Mouse (Mus musculus): ENCODE measurements at regions not wholly inside any gene's neighbourhood (a gene's known extent, or its start where the extent isn't known, plus 50 kb on each side); places are given as distances from the start of the nearest gene placed in this dataset.
"Not testable (repeated sequence)": the region's sequence is repeated elsewhere in the genome, so short reads cannot be mapped to it uniquely, and the experiment has no call there.

DNA sequence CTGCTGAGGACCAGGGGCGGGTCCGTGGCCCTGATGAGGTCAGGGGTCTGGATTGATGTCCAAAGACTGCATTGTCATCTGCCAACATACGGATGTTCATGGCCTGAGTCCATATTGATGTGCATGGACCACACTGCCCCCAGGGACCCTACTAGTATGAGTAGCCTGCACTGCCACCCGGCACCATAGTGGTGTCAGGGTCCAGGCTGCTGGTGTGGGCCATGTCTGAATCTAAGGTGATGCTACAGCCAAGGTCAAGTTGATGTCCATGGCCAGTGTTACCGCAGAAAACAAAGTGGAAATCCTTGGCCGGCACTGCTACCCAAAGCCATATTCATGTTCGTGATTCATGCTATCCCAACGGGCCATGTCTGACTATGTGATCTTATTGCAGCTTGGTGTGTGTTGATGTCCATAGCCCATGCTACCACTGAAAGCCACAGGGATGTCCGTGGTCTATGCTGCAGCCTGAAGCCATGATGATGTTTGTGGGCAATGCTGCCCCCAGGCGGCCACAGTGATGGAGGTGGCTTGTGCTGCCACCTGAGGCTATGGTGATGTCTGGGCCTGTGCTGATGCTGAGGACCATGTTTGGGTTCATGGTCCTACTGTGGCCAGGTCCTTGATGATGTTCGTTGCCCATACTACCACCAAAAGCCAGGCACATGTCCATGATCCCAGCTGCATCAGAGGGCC lies 130.5 kb downstream of the Iqub start:
- ChIA-PET CTCF (no interaction called here), POLR2A (no interaction called here)
- no peak for DNase-seq (ENCODE audit: low read depth, low spot score)
- ATAC-seq: no peak
- H3K27me3 ChIP-seq: no peaks in the 10 kb centered on the region
- in situ Hi-C loops (cut with MboI; ENCODE audit: low pct_unique_long_range_greater_than_20kb): no loop called here
- TF ChIP-seq CTCF (IDR thresholded peaks at IDR 0.05): peak; percentile 23

DNA sequence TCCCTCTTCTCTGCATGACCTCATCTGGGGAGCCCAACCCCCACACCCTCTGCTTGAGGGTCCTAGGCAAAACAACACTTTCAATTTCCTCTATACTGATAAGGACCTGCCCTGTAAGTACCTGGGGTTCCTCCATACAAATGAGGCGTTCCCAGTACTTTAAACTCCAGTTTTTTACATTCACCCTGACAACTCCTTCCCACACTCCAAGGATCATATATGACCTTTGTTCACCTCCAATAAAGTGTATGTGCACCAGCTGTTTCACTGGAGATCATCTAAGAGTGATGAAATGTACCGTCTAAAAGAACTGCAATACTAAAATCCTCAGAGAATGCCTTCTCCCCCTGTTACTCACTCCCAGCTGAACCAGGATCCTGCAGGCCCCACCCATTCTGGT lies 135.0 kb downstream of the Iqub start:
- in situ Hi-C loops (cut with MboI; ENCODE audit: low pct_unique_long_range_greater_than_20kb): no loop called here
- no peak for TF ChIP-seq CTCF (IDR thresholded peaks at IDR 0.05)

DNA sequence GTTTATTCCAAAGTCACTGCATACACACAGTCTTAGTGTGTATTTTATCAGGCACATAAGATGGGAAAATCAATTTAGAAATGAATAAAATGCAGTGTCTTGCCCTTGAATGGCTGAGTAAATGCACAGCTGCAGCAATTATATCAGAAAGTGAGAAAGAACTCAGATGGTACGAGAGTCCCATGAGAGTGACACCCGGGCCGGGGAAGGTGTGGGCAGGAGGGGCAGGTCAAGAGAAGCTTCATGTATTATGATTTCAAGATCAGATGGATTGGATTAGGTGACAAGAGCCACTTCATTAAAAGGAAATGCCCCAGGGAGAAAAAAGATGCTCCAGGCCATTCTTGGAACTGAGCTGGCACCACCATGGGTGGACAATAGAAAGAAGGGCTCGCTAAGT lies 138.1 kb downstream of the Iqub start:
- ATAC-seq: no peak
- in situ Hi-C loops (cut with MboI; ENCODE audit: low pct_unique_long_range_greater_than_20kb): no loop called here
- ChIA-PET POLR2A (no interaction called here), CTCF (no interaction called here)
- no peak for DNase-seq (ENCODE audit: low read depth, low spot score)
- peaks cover 23% of the 10 kb centered on the region for H3K27me3 ChIP-seq
- no peak for TF ChIP-seq CTCF (IDR thresholded peaks at IDR 0.05)

More for the DNA sequence above, 135.0 kb downstream of the Iqub start:
- ChIA-PET POLR2A (no interaction called here), CTCF (no interaction called here)
- peaks cover 23% of the 10 kb centered on the region for H3K27me3 ChIP-seq
- ATAC-seq (no peak), DNase-seq (ENCODE audit: low read depth, low spot score) (no peak)

DNA sequence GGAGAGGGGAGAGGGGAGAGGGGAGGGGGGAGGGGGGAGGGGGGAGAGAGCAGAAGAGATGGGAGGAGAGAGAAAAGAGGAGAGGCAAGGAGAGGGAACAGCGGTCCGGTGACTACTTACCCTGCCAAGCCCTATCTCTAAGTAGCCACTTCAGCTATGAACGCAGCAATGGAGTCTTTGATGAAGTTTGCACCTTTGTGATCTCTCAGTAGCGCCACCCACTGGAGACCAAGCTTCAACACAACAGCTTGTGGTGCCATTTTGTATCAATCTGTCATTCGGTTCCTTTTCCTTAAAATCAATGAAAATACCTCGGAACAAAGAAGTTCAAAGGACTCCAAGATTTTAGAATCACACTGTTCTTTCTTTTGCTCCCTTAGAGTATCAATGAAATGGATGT lies 141.7 kb downstream of the Iqub start:
- in situ Hi-C loops (cut with MboI; ENCODE audit: low pct_unique_long_range_greater_than_20kb): no loop called here
- POLR2A ChIA-PET: no interaction called here
- ATAC-seq: no peak
- CTCF ChIA-PET: no interaction called here
- TF ChIP-seq CTCF (IDR thresholded peaks at IDR 0.05): no peak
- no peak for DNase-seq (ENCODE audit: low read depth, low spot score)
- peaks cover 23% of the 10 kb centered on the region for H3K27me3 ChIP-seq

DNA sequence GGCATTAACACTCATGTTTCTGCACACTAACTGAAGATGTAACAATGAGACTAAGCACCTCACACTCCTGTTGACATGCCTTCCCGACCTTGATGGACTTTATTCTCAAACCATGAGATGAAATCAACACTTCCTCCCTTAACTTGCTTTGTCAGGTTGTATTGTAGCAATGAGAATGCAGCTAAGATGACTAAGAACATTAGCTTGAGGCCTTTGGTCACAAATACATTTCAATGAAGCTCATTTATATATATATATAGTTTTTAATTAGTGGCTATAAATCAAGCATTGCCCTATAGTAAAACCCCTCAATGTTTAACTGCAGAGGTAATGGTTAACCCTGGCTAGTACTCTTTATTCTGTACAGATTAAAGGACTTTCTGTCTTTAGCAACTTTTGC lies 143.2 kb downstream of the Iqub start:
- ATAC-seq: no peak

DNA sequence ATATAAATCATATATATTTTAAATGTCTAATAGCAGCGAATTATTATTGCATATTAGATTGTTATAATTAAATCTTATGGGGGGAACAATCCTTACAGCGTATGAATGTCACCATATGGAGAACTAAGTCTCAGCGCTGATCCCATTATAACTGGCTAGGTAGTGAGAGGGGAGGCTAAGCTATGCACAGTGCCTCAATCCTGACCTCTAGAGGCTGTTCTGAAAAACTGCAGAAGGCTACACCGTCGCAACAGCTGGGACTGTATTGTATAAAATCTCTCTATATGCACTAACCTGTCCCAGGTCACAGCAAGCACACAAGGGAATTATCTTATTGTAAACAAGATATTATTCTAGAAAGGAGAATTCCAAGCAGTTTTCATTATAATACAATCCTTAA lies 164.0 kb downstream of the Iqub start:
- peak; percentile 80 for TF ChIP-seq CTCF (IDR thresholded peaks at IDR 0.05)
- ATAC-seq (peak; percentile 57), DNase-seq (ENCODE audit: low read depth, low spot score) (no peak)
- ChIA-PET POLR2A (no interaction called here), CTCF (interaction anchor here (1.1 to 1.5 kb wide), 2 partner anchors 9 to 11 kb away, joined by 3 read pairs; no protein-coding TSS in a partner anchor)
- in situ Hi-C loops (cut with MboI; ENCODE audit: low pct_unique_long_range_greater_than_20kb): no loop called here
- peaks cover 5% of the 10 kb centered on the region for H3K27me3 ChIP-seq

More for the DNA sequence above, 143.2 kb downstream of the Iqub start:
- no peak for TF ChIP-seq CTCF (IDR thresholded peaks at IDR 0.05)
- in situ Hi-C loops (cut with MboI; ENCODE audit: low pct_unique_long_range_greater_than_20kb): no loop called here
- H3K27me3 ChIP-seq: peaks cover 12% of the 10 kb centered on the region
- no peak for DNase-seq (ENCODE audit: low read depth, low spot score)
- ChIA-PET CTCF (no interaction called here), POLR2A (no interaction called here)

DNA sequence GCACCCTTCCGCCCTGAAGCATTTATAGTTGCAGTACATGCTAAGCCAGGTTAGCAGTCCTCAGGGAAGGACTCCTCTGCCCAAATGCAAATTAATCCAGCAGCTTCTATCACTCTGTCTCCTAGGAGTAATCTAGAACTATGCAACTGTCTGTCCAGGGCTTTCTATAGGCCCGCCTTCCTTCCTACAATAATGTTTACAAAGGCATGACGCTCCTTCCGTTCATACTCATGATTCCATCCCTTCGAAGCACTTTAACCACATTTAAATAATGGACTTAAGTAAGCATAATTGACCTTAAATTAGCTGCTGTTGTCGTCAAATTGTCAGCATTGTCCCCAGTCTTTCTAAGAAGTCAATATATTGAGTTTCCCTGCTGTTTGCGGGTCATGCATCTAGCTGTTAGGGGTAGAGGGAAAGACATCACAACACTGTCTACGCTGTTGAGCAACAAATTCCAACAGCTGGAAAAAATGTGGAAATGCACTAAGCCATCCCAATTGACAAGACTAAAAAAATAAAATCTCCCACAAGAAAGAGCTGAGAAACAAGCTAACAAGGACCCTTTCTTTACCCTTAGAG lies 166.3 kb downstream of the Iqub start:
- CTCF ChIA-PET: no interaction called here
- H3K27me3 ChIP-seq: no peaks in the 10 kb centered on the region
- DNase-seq (ENCODE audit: low read depth, low spot score): no peak
- POLR2A ChIA-PET: no interaction called here
- no peak for TF ChIP-seq CTCF (IDR thresholded peaks at IDR 0.05)
- in situ Hi-C loops (cut with MboI; ENCODE audit: low pct_unique_long_range_greater_than_20kb): no loop called here
- ATAC-seq: no peak

DNA sequence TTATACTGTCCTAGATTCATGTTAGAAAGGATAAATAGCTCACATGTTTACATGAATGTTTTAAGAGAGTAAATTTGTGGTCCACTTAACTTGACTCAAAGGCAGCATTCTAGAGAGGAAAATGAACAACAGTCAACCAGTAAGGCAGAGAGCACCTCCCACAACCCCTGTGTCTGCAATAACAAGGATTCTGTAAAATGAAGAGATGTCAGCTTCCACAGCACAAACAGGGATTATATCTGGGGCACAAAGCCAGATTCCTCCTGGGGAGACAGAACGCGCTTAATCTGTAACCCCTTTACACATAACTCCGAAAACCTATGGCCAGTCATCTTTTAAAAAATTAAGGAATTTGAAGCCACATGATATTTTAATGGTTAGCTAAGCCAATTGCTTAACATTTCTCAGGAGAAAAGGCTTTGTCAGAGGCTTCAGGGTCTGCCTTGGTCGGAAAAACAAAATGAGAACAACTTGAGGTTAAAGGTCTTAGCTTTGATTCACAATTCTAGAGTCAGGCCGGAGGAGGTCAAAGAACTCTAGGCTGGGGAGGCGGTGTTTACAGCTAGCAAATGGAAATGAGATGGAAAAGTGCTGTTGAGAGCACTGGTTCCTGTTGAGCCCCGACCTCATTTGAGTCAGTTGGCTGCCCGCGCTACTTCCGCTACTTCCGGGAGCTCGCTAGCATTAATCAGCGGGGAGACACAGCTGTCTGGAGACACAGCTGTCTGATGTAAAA lies 167.0 kb downstream of the Iqub start:
- TF ChIP-seq CTCF (IDR thresholded peaks at IDR 0.05): no peak
- H3K27me3 ChIP-seq: no peaks in the 10 kb centered on the region
- DNase-seq (ENCODE audit: low read depth, low spot score): peak; percentile 13
- ChIA-PET CTCF (no interaction called here), POLR2A (no interaction called here)
- no peak for ATAC-seq
- in situ Hi-C loops (cut with MboI; ENCODE audit: low pct_unique_long_range_greater_than_20kb): no loop called here

DNA sequence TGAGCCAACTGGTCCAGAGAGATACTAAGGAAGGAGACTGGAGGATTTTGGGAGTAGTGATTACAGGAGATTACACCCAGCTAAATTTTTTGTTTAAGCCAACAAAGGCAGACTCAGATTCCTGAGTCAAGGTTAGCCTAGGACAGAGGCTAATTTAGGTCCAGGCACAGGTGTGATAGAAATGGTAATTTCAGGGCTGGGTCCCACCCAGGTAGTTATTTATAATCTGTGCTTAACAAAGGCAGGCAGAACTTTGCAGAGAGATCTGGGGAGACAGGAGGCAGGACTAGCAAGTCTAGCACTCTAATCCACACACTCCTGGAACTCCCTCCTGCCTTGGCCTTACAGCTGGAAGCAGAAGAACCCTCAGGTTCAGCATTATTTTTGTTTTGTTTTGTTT lies 172.4 kb downstream of the Iqub start:
- POLR2A ChIA-PET: no interaction called here
- ATAC-seq (no peak), DNase-seq (ENCODE audit: low read depth, low spot score) (no peak)
- in situ Hi-C loops (cut with MboI; ENCODE audit: low pct_unique_long_range_greater_than_20kb): no loop called here
- TF ChIP-seq CTCF (IDR thresholded peaks at IDR 0.05): no peak
- CTCF ChIA-PET: no interaction called here
- no peaks in the 10 kb centered on the region for H3K27me3 ChIP-seq

DNA sequence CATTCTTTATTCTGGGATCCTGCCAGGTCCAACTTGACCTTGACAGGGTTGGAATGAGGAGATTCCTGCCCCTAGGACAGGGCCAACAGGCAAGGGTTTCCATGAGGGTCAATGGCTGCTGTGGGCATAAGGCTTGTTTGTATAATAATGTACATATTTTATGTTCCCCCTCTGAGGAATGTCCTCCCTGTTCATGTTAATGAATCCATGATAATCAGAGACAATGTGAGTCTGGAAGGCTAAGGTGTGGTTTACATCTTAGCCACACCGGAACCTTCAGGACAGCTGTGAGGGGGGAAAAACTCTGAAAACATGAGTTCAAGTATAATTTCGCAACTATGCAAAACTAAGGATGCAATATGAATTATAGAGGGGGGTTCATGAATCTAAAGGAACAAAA lies 172.8 kb downstream of the Iqub start:
- no peak for DNase-seq (ENCODE audit: low read depth, low spot score)
- no peak for TF ChIP-seq CTCF (IDR thresholded peaks at IDR 0.05)
- no peak for ATAC-seq
- H3K27me3 ChIP-seq: no peaks in the 10 kb centered on the region
- POLR2A ChIA-PET: no interaction called here
- CTCF ChIA-PET: no interaction called here
- in situ Hi-C loops (cut with MboI; ENCODE audit: low pct_unique_long_range_greater_than_20kb): no loop called here

DNA sequence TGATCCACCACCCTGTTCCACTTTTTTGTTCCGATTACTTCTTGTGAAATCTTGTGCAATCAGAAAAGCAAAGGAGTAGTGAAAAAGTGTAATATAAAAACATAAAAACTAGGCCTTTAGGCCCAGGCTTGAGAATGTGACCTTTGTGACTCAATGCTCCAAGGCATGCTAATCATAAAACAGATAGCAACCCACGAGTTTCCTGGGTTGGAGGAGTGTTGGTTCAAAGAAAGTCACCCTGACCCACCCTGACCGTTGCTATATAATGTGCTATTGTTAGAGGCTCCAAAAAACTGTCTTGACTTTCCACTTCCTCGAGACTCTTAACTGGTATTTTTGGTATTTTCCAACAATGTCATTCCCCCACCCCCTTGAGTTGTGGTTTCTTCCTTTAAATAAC lies 172.2 kb upstream of the Slc13a1 start:
- POLR2A ChIA-PET; in situ Hi-C loops (cut with MboI; ENCODE audit: low pct_unique_long_range_greater_than_20kb); ATAC-seq; CTCF ChIA-PET; H3K27me3 ChIP-seq; DNase-seq (ENCODE audit: low read depth, low spot score): not testable (repeated sequence)

Measured in Patski (cell line).